Mouse (Mus musculus) CD4-positive, CD25-positive, alpha-beta regulatory T cell, adult 2 months (primary cell): Measurements from ENCODE around the gene Sox13.

Source experiments
- DNase-seq: peaks from one replicate; pipeline ENCODE4 v3.0.0-alpha.2; 2012; ENCODE audit warnings: low read depth, low spot score

Gene Sox13

DNA sequence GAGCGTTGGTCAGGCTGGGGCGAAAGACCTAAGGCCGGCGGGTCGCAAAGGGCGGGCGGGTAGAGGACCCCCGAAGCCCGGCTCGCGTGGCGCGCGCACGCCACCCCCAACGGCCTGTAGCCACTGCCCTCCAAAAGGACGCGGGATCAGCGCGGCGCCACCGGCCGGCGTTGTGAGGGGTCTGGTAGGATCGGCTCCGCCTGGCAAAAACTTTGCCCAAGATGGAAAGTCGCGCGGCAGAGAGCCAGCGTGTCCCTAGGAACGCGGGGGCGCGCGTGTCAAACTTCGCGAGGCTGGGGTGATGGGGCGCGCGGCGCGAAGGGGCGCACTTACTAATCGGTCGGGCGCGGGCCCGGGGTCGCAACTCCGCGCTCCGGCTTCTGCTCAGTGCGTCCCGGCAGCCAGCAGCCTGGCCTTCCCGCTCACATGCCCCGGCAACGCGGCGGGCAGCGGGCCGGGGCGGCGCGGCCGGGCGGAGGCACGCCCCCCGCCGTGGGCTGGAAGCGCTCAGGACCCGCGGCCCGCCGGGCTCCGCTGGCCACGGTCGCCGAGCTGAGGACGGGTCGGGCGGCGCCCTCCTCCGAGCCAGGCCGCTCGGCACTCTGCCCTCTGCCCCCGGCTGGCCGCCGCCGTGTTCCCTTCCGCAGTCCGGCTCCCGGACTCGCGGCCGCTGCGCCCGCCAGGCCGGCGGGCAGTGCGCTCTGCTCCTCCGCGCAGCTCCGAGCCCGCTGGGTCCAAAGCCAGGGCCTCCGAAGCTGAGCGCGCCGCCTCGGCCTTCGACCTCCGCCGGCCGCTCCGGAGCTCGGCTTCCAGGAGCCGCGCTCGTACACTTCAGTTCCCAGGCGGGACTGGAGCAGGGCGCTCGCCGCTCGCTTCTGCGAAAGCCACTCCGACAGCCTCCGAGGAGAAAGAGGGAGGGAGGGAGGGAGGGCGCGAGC is at the start of gene Sox13:
Gene Sox13 (minus strand): TSS at position 835 of the 938 bp plus-strand sequence.
- peak; percentile 10 for DNase-seq

DNA sequence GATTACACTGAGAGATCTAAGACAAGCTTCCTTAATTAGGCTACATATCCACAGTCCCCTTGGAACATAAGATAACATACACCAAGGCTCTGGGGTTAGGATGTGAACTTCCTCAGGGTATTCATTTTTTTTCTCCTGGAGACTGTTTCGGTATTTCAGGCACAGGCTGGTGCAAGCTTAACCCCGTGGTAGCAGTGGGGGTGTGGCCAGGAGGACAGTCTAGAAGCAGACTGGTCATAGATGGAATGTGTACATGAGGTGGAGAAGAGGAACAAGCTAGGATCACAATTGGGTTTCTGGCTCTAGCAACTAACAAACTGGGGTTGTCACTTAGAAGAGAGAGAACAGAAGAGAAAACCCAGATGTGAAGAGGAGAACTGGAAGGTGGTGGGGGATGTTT is 47.4 kb upstream of the Sox13 start:
- DNase-seq: no peak

DNA sequence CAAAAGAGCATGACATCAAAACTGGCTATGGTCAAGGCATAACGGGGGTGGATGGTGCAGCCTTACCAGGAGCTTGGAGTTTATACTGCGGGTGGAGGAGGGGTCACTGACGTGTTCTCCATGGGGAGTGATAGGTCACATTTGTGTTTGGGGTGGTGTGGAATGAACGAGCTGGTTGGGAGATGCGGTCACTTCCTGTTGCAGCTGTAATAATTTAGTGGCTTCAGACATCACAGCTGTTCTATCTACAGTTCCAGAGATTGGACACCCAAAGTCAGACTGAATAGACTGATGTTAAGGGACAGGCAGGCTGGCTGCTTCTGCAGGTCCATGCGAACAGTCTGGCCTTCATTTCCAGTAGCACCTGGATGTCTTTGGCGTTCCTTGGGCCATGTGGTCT is 46.9 kb upstream of the Sox13 start:
- DNase-seq: no peak

DNA sequence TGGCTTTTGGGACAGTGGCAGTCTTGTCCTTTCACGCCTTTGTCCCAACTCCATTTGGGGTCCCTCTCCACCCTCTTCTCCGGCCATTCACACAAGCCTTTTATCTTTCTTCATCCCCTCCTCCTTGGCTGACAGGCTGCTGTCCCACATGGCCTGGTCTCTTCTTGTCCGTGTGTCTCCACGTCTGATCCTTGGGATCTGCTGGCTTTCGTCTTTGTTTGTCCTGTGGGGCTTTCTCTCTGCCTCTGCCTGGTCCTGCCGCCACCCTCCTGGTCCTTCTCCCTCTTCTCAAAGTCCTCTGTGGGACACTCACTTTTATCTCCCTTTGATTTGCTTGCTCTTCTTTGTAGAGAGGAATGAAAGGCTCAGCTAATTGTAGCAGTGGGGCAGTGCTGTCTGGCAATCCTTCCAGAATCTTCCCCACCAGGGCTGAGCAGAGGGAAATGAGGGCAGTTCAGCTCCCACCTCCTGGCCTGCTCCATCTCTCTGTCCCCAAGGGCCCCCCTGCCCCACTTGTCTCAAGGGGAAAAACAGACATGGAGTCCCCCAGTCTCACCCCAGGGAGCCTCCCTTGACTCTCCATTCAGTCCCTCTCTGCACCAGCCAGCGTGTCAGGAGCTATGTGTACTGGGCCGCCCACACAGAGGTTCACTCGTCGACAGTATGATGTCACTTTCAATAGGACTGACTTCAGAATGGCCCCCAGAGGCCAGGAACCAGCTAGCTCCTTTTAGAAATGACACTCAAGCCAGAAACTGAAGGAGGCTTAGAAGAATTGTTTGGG is 46.3 kb upstream of the Sox13 start:
- no peak for DNase-seq

- no peak for DNase-seq
Observed at GRCm38 (mm10) chr1:133469213-133469612, 45.0 kb upstream of the Sox13 start.

DNA sequence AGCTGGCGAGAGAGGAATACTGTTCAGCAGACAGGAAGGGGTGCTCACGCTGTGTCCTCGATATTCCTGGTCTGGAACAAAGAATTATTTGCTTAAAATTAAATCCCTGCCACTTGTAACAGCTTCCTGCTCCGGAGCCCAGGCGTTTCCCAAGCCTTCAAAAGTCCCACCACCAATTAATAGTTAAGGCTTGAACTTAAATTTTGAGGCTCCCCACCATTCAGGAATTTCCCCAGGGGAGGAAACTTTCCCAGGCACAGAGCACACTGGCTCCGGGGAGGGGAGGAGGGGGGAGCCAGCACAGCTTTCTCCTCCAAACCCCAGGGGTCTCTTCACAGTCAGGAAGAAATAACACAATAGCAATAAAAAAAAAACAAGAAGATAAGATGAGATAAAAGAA is 44.6 kb upstream of the Sox13 start:
- no peak for DNase-seq

GRCm38 (mm10) chr1:133467905-133468304 is 43.7 kb upstream of the Sox13 start:
- no peak for DNase-seq

GRCm38 (mm10) chr1:133463138-133463537 is 39.0 kb upstream of the Sox13 start:
- DNase-seq: no peak

DNA sequence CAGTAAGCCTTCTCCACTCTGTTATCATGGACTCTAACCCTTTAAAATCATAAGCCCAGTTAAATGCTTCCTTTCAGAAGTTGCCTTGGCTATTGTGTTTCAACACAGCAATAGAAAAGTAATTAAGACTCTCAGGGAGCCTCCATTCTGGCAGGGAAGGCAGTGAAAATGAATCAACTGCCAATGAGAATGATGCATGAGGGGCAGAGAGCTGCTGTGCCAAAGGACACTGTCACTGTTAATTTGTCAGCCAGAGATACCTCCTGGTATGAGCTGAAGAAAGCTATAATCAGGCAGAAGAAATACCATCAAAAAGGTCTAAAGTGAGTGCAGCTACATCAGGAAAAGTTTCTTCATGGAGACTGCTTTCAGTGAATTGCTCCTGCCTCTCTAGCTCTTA is 36.8 kb upstream of the Sox13 start:
- DNase-seq: no peak

- DNase-seq: no peak
Observed at GRCm38 (mm10) chr1:133456097-133456496, 31.9 kb upstream of the Sox13 start.

DNA sequence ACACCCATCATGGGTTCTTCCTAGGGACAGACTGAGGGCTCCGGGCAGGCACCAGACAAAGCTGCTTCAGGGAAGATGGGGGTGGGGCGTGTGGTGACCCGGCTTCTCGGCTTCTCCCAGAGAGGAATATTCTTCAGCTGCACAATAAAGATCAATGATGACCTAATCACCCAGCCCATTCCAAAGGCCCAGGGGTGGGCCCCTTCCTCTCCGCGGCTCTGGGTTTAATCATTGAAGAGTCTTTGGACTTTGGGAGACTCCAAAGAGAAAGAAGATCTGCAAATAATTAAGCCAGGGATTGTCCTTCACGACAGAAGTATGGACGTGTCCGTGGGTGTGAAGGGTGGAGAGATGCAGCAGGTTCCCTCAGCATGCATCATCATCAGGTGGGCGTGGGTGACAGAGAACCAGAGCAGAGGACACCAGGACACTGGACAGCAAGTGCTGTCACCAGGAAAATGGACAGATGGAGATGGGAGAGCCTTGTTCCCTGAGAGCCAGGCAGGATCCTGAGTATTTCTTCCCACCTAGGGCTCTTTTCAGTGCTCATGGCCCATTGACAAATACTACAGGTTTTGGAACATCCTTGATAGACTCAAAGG is 28.5 kb upstream of the Sox13 start:
- no peak for DNase-seq

DNA sequence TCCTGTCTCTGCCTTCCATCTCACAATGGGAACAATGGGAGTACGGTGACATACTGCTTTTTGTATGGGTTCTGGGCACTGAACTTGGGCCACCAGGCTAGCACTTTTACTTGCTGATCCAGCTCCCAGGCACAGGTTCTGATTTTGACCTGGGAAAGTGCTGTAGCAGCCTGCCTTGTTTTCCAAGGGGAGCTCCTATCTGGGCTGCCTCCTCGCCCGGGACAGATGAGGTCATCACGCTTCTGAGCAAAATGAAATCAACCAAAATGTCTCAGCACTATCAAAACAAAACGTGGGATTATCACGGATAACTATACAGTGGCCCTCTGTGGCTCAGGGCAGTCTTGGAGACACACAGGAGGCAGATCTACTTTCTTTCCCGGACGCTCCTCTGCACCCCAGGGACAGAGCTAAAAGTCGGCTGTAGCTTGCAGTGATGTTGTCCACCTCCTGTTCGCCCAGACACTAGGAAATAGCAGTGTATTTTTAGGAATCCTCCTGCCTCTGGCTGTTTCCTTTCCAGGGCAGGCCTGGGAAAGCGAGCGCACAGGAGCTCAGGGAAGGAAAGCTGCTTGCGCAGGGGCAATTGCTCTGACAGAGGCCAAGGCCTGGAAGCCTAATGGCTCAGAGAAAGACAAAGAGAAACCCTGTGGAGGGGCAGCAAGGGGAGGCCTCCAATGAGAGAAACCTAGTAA is 27.8 kb upstream of the Sox13 start:
- DNase-seq: no peak

- DNase-seq: no peak
Observed at GRCm38 (mm10) chr1:133451025-133451424, 26.8 kb upstream of the Sox13 start.

DNA sequence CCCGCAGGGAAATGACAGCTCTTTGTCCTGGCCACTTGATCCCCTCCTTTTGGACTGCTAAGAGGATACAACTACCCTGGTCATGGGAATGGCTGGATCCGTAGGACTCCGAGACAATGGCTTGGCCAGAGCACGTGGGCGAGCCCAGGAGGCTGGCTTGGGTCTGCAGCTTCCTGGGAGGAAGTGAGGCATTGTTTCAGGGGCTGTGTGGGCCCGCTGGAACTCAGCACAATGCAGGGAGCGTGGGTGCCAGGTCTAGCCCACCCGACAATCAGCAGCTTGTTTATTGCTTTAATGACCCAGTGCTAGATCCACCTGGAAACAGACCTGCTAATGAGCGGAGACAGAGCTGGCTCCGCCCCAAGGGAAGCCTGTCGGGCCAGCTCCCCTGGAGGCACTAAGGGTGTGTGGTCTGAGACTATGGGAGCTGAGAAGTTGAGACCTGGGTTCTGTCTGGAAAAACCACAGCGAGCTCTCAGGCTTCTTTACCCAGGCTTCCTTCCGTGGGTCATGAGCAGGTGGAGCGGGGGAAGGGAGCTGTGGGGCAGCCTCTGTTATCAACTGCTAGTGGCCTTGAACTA is 24.3 kb upstream of the Sox13 start:
- DNase-seq: no peak

- no peak for DNase-seq
Observed at GRCm38 (mm10) chr1:133446291-133446690, 22.1 kb upstream of the Sox13 start.

- DNase-seq: no peak
Observed at GRCm38 (mm10) chr1:133444315-133444714, 20.1 kb upstream of the Sox13 start.

GRCm38 (mm10) chr1:133437916-133438683 is 13.9 kb upstream of the Sox13 start:
- DNase-seq: peak; percentile 15

GRCm38 (mm10) chr1:133434756-133435112 is 10.6 kb upstream of the Sox13 start:
- no peak for DNase-seq

DNA sequence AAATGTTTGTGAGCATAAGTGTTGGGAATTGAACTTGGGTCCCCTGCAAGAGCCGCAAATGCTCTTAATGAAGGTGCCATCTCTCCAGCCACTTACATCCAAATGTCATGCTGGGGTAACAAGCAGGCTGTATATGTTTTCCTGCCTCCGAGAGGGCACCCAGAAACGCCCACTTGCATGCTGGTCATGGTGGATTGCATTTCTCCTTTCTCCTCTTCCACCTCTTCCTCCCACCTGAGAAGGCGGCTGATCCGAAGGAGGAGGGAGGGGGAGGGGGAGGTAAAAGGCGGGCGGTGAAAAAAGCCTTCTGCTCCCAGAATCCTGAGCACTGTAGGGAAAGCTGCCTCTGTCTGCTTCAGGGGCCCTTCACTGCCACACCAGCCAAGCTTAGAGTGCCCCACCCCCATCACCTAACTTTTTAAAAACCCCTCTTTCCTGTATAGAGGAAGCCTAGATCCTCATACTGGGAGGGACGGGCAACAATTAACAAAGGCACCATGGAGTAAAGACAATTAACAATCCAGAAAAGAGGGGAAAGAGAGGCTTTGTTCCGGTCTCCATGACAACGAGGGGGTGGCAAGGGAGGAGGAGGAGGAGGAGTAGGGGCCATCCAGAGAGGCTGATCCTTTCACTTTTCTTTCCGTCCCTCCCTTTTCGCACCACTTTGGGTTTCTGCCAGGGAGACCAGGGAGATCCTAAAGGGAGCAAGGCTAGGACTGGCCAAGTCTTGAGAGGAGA is 10.0 kb upstream of the Sox13 start:
- no peak for DNase-seq

- DNase-seq: no peak
Observed at GRCm38 (mm10) chr1:133432566-133432965, 8.4 kb upstream of the Sox13 start.
